Mouse (Mus musculus) hindbrain, embryonic 10.5 days (tissue): ENCODE results near the gene Olfr836. TPM values are rescaled to one million over a fixed set of nuclear protein-coding genes. Genes with fewer than 3 reads are reported as not detected.
"Not testable (repeated sequence)": the region's sequence is repeated elsewhere in the genome, so short reads cannot be mapped to it uniquely, and the experiment has no call there.

ENCODE experiments used
- DNase-seq: peaks from one replicate; pipeline ENCODE4 v3.0.0-alpha.2; 2017; ENCODE audit warnings: low spot score
- H3K27ac ChIP-seq: fragments of 300-500 bp; sonication (generic); 2 replicates; pipeline ENCODE4 v1.5.1; 2016; ENCODE audit warnings: mild to moderate bottlenecking, moderate library complexity
- H3K27me3 ChIP-seq: fragments of 300-500 bp; sonication (generic); 2 replicates; pipeline ENCODE4 v1.6.1; 2016; ENCODE audit warnings: mild to moderate bottlenecking; ENCODE audit not compliant: poor library complexity, insufficient read depth, severe bottlenecking
- H3K36me3 ChIP-seq: fragments of 300-500 bp; sonication (generic); 2 replicates; pipeline ENCODE4 v1.6.1; 2016; ENCODE audit warnings: mild to moderate bottlenecking, moderate library complexity
- H3K4me1 ChIP-seq: fragments of 300-500 bp; sonication (generic); replicated peaks from 2 replicates; pipeline ENCODE4 v1.6.1; 2016; ENCODE audit warnings: mild to moderate bottlenecking
- H3K4me3 ChIP-seq: fragments of 300-500 bp; sonication (generic); 2 replicates; pipeline ENCODE4 v1.5.1; 2016; ENCODE audit warnings: mild to moderate bottlenecking, moderate library complexity
- H3K9me3 ChIP-seq: fragments of 300-500 bp; sonication (generic); 2 replicates; pipeline ENCODE4 v1.6.1; 2016; ENCODE audit warnings: mild to moderate bottlenecking, moderate library complexity
- WGBS: fragments of 180-500 bp; shearing (Covaris S2); methylation state at CpG from one replicate; pipeline ENCODE4 v1.1.7; 2016; 5-methylcytosine and 5-hydroxymethylcytosine counted together
- polyA plus RNA-seq: library from polyadenylated mRNA; unstranded; fragments of >200 nt; fragmentation: Nextera tagmentation; extraction: Ambion mirVana; gene quantifications from 2 replicates; pipeline ENCODE4 v1.2.1, GENCODE M21; 2016

Gene Olfr836
- polyA plus RNA-seq, result not detected in 2 replicates

- H3K4me1 ChIP-seq, result no peaks in the 10 kb centered on the region
- H3K27me3 ChIP-seq, result no peaks in the 10 kb centered on the region
- no peaks in the 10 kb centered on the region for H3K36me3 ChIP-seq
- H3K4me3 ChIP-seq, result no peak within 1 kb of the TSS
- DNase-seq, result no peak
- H3K9me3 ChIP-seq, result peaks cover 2% of the 10 kb centered on the region; the same call in 1 of the 2 replicates
- no peak within 1 kb of the TSS for H3K27ac ChIP-seq
These were observed at the start of gene Olfr836 for GRCm38 (mm10) chr9:19120082-19120481. Gene Olfr836, plus strand, starts transcription at chr9:19120382.

- 48% methylated on average over 3 of the region's 3 CpGs for WGBS
These were observed 35.2 kb upstream of the Olfr836 start for GRCm38 (mm10) chr9:19084986-19085385.

GRCm38 (mm10) chr9:19092889-19093753 lies 27.1 kb upstream of the Olfr836 start:
- H3K27ac ChIP-seq, H3K4me1 ChIP-seq, H3K27me3 ChIP-seq, H3K36me3 ChIP-seq, H3K4me3 ChIP-seq, DNase-seq: not testable (repeated sequence)
- peaks cover 23% of the 10 kb centered on the region for H3K9me3 ChIP-seq
- 69% methylated on average over 6 of the region's 6 CpGs for WGBS

More at GRCm38 (mm10) chr9:19084986-19085385, 35.2 kb upstream of the Olfr836 start:
- no peak for DNase-seq
- Histone ChIP-seq H3K4me1 (no peaks in the 10 kb centered on the region), H3K36me3 (no peaks in the 10 kb centered on the region), H3K4me3 (no peak overlapping the region), H3K27ac (no peak overlapping the region), H3K27me3 (no peaks in the 10 kb centered on the region), H3K9me3 (peaks cover 14% of the 10 kb centered on the region; the same call in 1 of the 2 replicates)

GRCm38 (mm10) chr9:19097286-19097685 lies 22.9 kb upstream of the Olfr836 start:
- H3K27me3 ChIP-seq, result no peaks in the 10 kb centered on the region
- WGBS, result 83% methylated on average over 4 of the region's 4 CpGs
- no peak overlapping the region for H3K27ac ChIP-seq
- H3K4me1 ChIP-seq, result no peaks in the 10 kb centered on the region
- H3K4me3 ChIP-seq, result no peak overlapping the region
- peaks cover 18% of the 10 kb centered on the region for H3K9me3 ChIP-seq
- no peak for DNase-seq
- no peaks in the 10 kb centered on the region for H3K36me3 ChIP-seq

GRCm38 (mm10) chr9:19136017-19136416 lies 15.8 kb downstream of the Olfr836 start, which contains the start of gene Olfr837:
Gene Olfr837, plus strand, starts transcription at chr9:19136317.
- no peaks in the 10 kb centered on the region for H3K4me1 ChIP-seq
- 85% methylated on average over 1 of the region's 1 CpGs for WGBS
- H3K27ac ChIP-seq, result no peak within 1 kb of the TSS
- DNase-seq, result no peak
- H3K36me3 ChIP-seq, result no peaks in the 10 kb centered on the region
- no peaks in the 10 kb centered on the region for H3K27me3 ChIP-seq
- no peak within 1 kb of the TSS for H3K4me3 ChIP-seq
- peaks cover 10% of the 10 kb centered on the region; the same call in 1 of the 2 replicates for H3K9me3 ChIP-seq

Other genes with a start within 250 kb of the Olfr836 start
- not detected in 2 replicates for gene Olfr830, start 245.7 kb upstream of the Olfr836 start, polyA plus RNA-seq
- not detected in 2 replicates for gene Olfr832, start 183.3 kb upstream of the Olfr836 start, polyA plus RNA-seq
- not detected in 2 replicates for gene Olfr834, start 132.4 kb upstream of the Olfr836 start, polyA plus RNA-seq
- gene Olfr835, start 87.6 kb upstream of the Olfr836 start, polyA plus RNA-seq, result not detected in 2 replicates
- gene Olfr837, start 15.9 kb downstream of the Olfr836 start, polyA plus RNA-seq, result not detected in 2 replicates
- gene Olfr839-ps1, start 56.9 kb downstream of the Olfr836 start, polyA plus RNA-seq, result not detected in 2 replicates
- not detected in 2 replicates for gene Olfr843, start 131.6 kb downstream of the Olfr836 start, polyA plus RNA-seq
- not detected in 2 replicates for gene Olfr844, start 196.0 kb downstream of the Olfr836 start, polyA plus RNA-seq
- not detected in 2 replicates for gene Olfr845, start 216.1 kb downstream of the Olfr836 start, polyA plus RNA-seq
- not detected in 2 replicates for gene Olfr846, start 243.6 kb downstream of the Olfr836 start, polyA plus RNA-seq